ENCODE assay signal across 14 mouse cellular contexts in the genomic region with DNA sequence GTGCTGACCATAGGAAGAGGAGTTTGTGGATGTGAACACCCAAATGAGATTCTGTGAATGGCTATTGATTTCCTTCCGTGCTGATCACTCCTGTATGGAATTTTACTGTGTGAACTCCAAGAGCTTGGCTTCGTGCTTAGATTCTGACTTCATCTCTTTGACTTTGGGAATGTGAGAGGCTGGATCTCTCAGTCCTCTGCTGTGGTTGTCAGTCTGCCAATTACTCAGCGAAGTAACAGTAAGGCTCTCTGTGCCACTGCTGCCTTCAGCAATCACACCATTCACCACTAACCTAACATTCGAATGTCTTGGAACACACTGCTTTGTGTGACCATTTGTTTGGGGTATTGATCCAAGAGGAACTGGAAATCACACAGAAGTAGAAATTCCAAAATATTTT.
"Had no signal": no experiment of that assay in that cellular context is flagged by ENCODE, and none has a peak within 500 bp of the region (broad histone marks: within the 10 kb centered on the region; RNA-seq: fewer than 3 reads in every experiment).

No protein-coding gene starts in this region.

- H3K9me3 ChIP-seq: limb, embryonic 15.5 days; liver, embryonic 12.5 days; midbrain, embryonic 10.5 days; neural tube, embryonic 13.5 days; stomach, embryonic 15.5 days had no signal

- H3K9ac ChIP-seq: limb, embryonic 15.5 days; liver, embryonic 12.5 days; lung, embryonic 14.5 days; neural tube, embryonic 13.5 days; stomach, embryonic 15.5 days had no signal

- H3K27me3 ChIP-seq: limb, embryonic 15.5 days; liver, embryonic 12.5 days; neural tube, embryonic 13.5 days; stomach, embryonic 15.5 days had no signal

- ATAC-seq: liver, embryonic 12.5 days had no signal

- H3K27ac ChIP-seq: left cerebral cortex, adult 2 months; limb, embryonic 15.5 days; liver, embryonic 12.5 days; midbrain, embryonic 10.5 days; neural tube, embryonic 13.5 days; stomach, embryonic 15.5 days had no signal

- H3K4me1 ChIP-seq: limb, embryonic 15.5 days; liver, embryonic 12.5 days; midbrain, embryonic 10.5 days; neural tube, embryonic 13.5 days; stomach, embryonic 15.5 days had no signal

- H3K4me3 ChIP-seq: left cerebral cortex, adult 2 months; limb, embryonic 15.5 days; liver, embryonic 12.5 days; midbrain, embryonic 10.5 days; neural tube, embryonic 13.5 days; stomach, embryonic 15.5 days had no signal

- H3K36me3 ChIP-seq: limb, embryonic 15.5 days; liver, embryonic 12.5 days; midbrain, embryonic 10.5 days; neural tube, embryonic 13.5 days; stomach, embryonic 15.5 days had no signal

- DNase-seq: kidney, postnatal 25 days; lung, embryonic 14.5 days; lung, postnatal 10 days; lung, postnatal 4 days; midbrain, embryonic 14.5 days; retina, postnatal 1 day; right cerebral cortex, postnatal 4 days; thymus, postnatal 4 days had no signal

- H3K4me2 ChIP-seq: limb, embryonic 15.5 days; liver, embryonic 12.5 days; lung, embryonic 14.5 days; neural tube, embryonic 13.5 days; stomach, embryonic 15.5 days had no signal
